Mouse (Mus musculus) subcutaneous adipose tissue, adult 2 months (tissue): ENCODE data around the gene Cldn13. TPM values are rescaled to one million over a fixed set of nuclear protein-coding genes. Genes with fewer than 3 reads are reported as not detected.

ENCODE experiments used
- polyA plus RNA-seq: library from polyadenylated mRNA; depleted of rRNA; stranded (reverse); fragments of >200 nt; gene quantifications from 2 replicates; pipeline ENCODE4 v1.2.3, GENCODE M21; 2012; ENCODE audit warnings: low replicate concordance; rRNA removed

Gene Cldn13
- not detected in 2 replicates for polyA plus RNA-seq

DNA sequence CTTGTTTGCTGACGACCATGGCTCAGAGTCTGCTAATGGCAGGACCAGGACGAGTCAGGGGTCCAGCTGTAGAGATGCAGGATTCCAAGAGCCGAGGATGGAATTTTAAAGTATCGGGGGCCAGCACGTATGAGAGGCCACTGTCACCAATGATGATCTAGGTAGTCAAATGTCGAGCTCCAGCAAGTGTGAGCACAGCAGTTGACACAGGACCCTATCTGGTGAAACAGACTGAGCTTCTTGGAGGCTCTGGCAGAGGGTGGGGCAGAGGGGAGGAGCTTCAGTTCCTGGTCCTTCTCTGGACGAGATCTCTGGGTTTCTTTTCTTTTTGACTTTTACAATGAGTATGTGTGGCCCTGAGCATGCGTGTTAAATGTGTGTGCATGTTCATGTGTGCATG lies at the start of gene Cldn13:
TSS of gene Cldn13 (minus strand) at position 216 of the 400 bp plus-strand sequence.

DNA sequence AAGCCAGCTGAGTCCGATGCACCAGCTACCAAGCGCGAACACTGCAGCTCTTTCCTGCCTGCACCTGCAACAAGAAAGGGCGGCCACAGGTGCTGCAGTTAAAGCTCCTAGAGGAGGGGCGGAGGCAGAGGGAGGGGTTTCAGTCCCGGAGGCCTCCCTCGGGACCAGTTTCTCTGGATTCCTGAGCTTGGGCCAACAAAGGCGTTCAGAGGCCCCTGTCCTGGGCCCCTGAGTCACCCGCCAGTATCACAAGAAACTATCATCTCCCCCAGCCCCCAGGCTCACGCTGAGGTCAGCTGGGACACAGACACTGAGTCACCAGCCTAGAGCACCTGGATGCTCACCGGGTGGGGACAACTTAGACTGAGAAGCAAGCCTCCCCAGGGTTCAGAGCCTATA lies 31.5 kb upstream of the Cldn13 start, which contains the start of gene Cldn4:
TSS of gene Cldn4 (minus strand) at position 78 of the 399 bp plus-strand sequence.

DNA sequence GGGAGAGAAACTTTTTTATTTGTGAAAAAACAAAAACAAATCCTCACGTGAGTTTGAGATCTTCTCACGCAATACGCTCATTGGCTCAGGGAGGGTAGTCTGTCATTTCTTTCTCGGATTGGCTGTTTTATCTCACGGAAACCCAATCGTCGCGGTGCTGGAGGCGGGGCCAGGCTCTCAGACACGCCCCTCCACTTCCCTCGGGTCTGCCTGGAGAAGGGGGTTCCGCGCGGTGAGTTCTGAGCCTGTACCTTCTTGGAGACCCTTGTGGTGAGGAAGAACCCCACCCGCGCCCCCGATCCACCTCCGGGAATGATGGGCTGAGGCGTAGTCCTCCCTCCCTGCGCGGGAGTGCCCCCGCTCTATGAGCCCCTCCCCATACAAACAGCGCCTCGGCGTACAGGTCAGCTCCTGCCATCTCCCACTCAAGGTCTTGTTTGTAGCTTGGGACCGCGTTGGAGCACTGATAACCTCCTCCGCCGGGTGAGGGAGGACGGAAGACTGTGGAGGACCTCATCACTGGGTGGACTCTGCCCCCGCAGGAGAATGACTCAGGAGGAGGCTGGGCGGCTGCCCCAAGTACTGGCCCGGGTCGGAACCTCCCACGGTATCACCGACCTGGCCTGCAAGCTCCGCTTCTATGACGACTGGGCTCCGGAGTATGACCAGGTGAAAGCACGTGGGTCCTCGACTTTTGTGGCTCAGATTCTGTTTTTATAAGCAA lies 17.0 kb upstream of the Cldn13 start, which contains the start of gene Mettl27:
TSS of gene Mettl27 (plus strand) at position 190 of the 724 bp plus-strand sequence.

DNA sequence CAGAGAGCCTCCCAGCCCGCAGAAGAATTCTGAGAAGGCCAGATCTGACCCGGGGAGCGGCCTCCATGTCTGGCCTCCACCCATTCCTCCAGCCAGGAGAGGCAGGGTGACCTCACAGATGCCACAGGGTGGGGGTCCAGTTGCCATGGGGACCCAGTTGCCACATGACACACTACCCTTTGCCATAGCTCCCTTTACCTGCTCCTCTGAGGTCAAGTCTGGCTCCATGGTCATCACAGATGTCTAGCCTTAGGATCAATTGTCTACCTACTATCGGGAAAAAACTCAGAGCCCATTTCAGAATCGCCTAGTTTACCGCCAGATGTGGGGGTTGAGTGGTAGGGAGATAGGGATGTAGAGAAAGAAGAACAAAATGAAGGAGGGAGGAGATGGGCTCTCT lies 8.7 kb downstream of the Cldn13 start, which contains the start of gene Tmem270:
TSS of gene Tmem270 (minus strand) at position 101 of the 400 bp plus-strand sequence.

Other genes with a start within 250 kb of the Cldn13 start
- gene Limk1, start 226.9 kb downstream of the Cldn13 start, polyA plus RNA-seq: 16.5 and 29.6 TPM in 2 replicates
- 185 and 255 TPM in 2 replicates for gene Eln, start 168.2 kb downstream of the Cldn13 start, polyA plus RNA-seq
- not detected in 2 replicates for gene Tmem270, start 8.8 kb downstream of the Cldn13 start, polyA plus RNA-seq
- gene Mettl27, start 16.8 kb upstream of the Cldn13 start, polyA plus RNA-seq: 35.4 and 38.5 TPM in 2 replicates
- gene Cldn4, start 31.4 kb upstream of the Cldn13 start, polyA plus RNA-seq: 0.26 and 41.1 TPM in 2 replicates
- 0.53 and 154 TPM in 2 replicates for gene Cldn3, start 70.7 kb upstream of the Cldn13 start, polyA plus RNA-seq
- 117 and 142 TPM in 2 replicates for gene Abhd11, start 93.6 kb upstream of the Cldn13 start, polyA plus RNA-seq
- gene Stx1a, start 108.0 kb upstream of the Cldn13 start, polyA plus RNA-seq: 9.5 and 18.6 TPM in 2 replicates
- gene Dnajc30, start 148.7 kb upstream of the Cldn13 start, polyA plus RNA-seq: 29.4 and 30.9 TPM in 2 replicates
- gene Bud23, start 149.4 kb upstream of the Cldn13 start, polyA plus RNA-seq: 42.3 and 66.1 TPM in 2 replicates
- 1.4 and 9.3 TPM in 2 replicates for gene Vps37d, start 162.7 kb upstream of the Cldn13 start, polyA plus RNA-seq
- gene Mlxipl, start 174.4 kb upstream of the Cldn13 start, polyA plus RNA-seq: 112 and 197 TPM in 2 replicates
- 16.2 and 19.8 TPM in 2 replicates for gene Tbl2, start 234.1 kb upstream of the Cldn13 start, polyA plus RNA-seq